Mouse (Mus musculus) limb, embryonic 13.5 days (tissue): ENCODE measurements around the gene Hist1h1d. TPM values are rescaled to one million over a fixed set of nuclear protein-coding genes. Genes with fewer than 3 reads are reported as not detected.

Source experiments
- ATAC-seq: fragments of 200-750 bp; cut with Nextera tagmentation; 2 replicates; pipeline ENCODE4 v1.8.0; 2017; ENCODE audit warnings: low read depth, moderate number of reproducible peaks, moderate TSS enrichment; ENCODE audit not compliant: low FRiP score
- H3K27ac ChIP-seq: fragments of 300-500 bp; sonication (generic); 2 replicates; pipeline ENCODE4 v1.5.1; 2015; ENCODE audit warnings: inconsistent platforms, mild to moderate bottlenecking, moderate library complexity
- H3K27me3 ChIP-seq: fragments of 300-500 bp; sonication (generic); 2 replicates; pipeline ENCODE4 v1.6.1; 2015; ENCODE audit warnings: mild to moderate bottlenecking, inconsistent platforms
- H3K36me3 ChIP-seq: fragments of 300-500 bp; sonication (generic); 2 replicates; pipeline ENCODE4 v1.6.1; 2015; ENCODE audit warnings: inconsistent platforms, mild to moderate bottlenecking, moderate library complexity
- H3K4me1 ChIP-seq: fragments of 300-500 bp; sonication (generic); 2 replicates; pipeline ENCODE4 v1.6.1; 2015; ENCODE audit warnings: inconsistent platforms
- H3K4me2 ChIP-seq: fragments of 300-500 bp; sonication (generic); replicated peaks from 2 replicates; pipeline ENCODE4 v1.6.1; 2015; ENCODE audit warnings: inconsistent platforms, mild to moderate bottlenecking, moderate library complexity
- H3K4me3 ChIP-seq: fragments of 300-500 bp; sonication (generic); 2 replicates; pipeline ENCODE4 v1.5.1; 2015; ENCODE audit warnings: moderate library complexity, mild to moderate bottlenecking, inconsistent platforms
- H3K9ac ChIP-seq: fragments of 300-500 bp; sonication (generic); 2 replicates; pipeline ENCODE4 v1.6.1; 2015; ENCODE audit warnings: mild to moderate bottlenecking, inconsistent platforms
- H3K9me3 ChIP-seq: fragments of 300-500 bp; sonication (generic); 2 replicates; pipeline ENCODE4 v1.6.1; 2016; ENCODE audit warnings: inconsistent platforms
- WGBS: fragments of 180-500 bp; shearing (Covaris S2); methylation state at CpG from one replicate; pipeline ENCODE4 v1.1.7; 2015; 5-methylcytosine and 5-hydroxymethylcytosine counted together
- microRNA-seq: library from miRNA; unstranded; fragments of <30 nt; microRNA quantifications from one replicate; pipeline ENCODE4, GENCODE M21; 2016
- polyA plus RNA-seq: library from polyadenylated mRNA; unstranded; fragments of >200 nt; fragmentation: Nextera tagmentation; extraction: Ambion mirVana; gene quantifications from 2 replicates; pipeline ENCODE4 v1.2.1, GENCODE M21; 2015

Hist1h1d gene
- polyA plus RNA-seq, 1 experiment from 2014 or later, result 0.46 TPM

DNA sequence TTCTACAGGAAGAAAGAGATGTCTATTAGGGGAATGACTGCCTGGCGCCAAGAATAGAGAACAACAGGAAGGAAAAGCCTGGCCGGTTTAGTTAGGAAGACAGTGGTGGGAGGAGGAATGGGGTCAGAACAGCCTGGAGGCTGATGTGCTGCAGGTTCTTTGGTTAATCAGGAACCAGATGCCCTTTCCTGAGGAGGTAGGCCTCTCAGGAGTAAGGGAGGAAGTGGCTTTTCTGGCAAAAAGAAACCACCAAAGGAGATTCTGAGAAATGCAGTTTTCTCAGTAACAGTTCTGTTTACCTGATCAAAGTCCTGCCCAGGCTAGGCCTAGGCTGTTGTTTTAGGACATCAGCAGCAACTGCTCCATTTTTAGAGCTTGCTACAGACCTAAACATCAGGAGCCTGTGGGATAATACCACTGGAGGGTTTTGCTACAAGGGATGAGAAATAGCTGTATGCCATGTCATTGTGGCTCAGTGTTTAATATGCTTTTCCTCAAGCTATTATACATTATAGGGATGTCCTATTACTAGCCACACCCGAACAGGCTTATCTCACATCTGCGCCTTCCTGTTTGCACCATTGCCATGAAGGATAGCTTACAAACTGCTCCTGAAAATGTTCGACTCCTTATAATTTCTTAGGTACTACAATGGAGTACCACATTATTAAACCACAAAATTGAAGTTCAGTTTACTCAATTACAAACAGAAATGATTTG is 40.1 kb downstream of the Hist1h1d start:
- Histone ChIP-seq H3K9ac (no peak overlapping the region), H3K4me2 (no peak overlapping the region), H3K4me1 (peaks cover 8% of the 10 kb centered on the region), H3K9me3 (no peaks in the 10 kb centered on the region), H3K27me3 (no peaks in the 10 kb centered on the region), H3K4me3 (no peak overlapping the region), H3K27ac (peak overlapping the region; percentile 73), H3K36me3 (no peaks in the 10 kb centered on the region)
- ATAC-seq, result no peak
- WGBS, result 69% methylated on average over 5 of the region's 5 CpGs

DNA sequence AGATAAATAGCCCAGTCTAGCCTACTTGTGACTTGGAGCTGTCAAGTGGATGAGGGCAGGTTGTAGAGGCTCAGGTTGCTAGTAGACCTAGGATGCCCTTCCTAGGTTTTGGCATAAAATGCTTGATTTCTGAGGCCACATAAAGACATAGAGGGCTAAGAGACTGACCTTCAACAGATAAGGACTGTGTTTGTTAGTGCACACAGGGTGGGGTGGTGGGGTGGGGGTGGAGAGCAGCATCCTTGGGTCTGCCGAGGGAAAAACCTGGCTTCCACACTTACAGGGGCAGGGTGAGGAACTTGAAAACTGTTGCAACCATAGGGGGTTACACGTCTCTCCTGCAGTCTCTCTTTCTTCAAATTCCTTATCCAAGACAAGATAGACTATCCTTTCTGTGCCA is 42.1 kb downstream of the Hist1h1d start:
- no peaks in the 10 kb centered on the region for H3K9me3 ChIP-seq
- 86% methylated on average over 2 of the region's 2 CpGs for WGBS
- no peak overlapping the region for H3K4me3 ChIP-seq
- peaks cover 8% of the 10 kb centered on the region for H3K4me1 ChIP-seq
- no peak overlapping the region for H3K9ac ChIP-seq
- no peak overlapping the region for H3K4me2 ChIP-seq
- no peaks in the 10 kb centered on the region for H3K36me3 ChIP-seq
- no peak overlapping the region for H3K27ac ChIP-seq
- H3K27me3 ChIP-seq, result no peaks in the 10 kb centered on the region
- ATAC-seq, result no peak

DNA sequence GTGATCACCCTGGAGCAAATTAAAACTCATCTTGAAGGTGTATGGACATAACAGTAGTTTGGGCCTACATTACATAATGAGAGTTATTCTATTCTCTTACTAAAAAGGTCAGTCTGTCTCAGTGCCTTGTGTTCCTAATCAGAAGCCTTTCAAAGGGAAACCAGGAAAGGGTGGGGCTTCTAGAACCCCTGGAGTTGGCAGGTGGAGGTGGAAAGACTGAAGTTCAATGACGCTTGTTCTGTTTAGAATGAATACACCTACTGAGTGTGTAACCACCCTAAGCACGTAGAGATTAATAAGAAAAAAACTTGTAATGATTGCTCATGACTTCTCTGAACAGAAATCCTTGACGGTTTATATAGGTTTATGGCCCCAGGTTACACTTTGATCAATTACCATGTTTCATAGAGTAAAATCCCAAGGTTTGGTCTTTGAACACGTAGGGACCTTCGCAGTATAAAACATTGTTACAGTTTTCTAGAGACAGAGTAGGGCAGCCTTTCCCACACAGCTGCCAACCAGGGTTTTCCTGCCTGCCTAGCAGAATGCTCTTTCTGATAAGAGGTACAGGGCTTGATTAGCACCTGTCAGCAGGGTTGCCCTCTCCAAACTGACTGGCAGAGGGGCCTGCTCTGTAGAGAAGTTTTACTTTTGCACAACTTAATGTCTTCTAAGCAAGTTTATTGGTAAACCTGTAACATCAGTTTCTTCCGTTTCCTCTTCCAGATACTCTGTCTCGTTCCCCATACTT is 42.7 kb downstream of the Hist1h1d start:
- H3K9ac ChIP-seq, result no peak overlapping the region
- ATAC-seq, result no peak

DNA sequence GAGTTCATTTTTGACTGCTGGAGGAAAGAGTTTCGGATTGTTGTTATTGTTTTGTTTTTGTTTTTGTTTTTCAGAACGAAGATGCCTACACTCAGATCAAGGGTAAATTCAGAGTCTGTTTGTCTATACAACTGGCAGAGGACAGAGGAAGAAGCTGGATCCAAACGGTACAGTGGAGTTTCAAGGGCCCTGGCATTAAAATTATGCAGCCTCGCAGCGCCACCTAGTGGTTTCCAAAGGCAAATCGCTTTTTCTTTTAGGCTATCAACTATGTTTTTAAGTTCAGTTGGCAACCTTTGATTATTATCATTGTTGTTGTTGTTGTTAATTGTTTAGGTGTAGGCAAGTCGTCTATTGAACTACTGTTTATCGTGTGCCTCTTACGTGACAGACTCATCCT is 44.9 kb downstream of the Hist1h1d start:
- WGBS, result 7% methylated on average over 9 of the region's 9 CpGs
- Histone ChIP-seq H3K9me3 (no peaks in the 10 kb centered on the region), H3K27ac (no peak overlapping the region), H3K27me3 (no peaks in the 10 kb centered on the region), H3K4me3 (no peak overlapping the region), H3K9ac (no peak overlapping the region), H3K4me2 (no peak overlapping the region), H3K36me3 (no peaks in the 10 kb centered on the region), H3K4me1 (peaks cover 4% of the 10 kb centered on the region)
- ATAC-seq, result no peak

More for the DNA sequence above, 42.7 kb downstream of the Hist1h1d start:
- H3K36me3 ChIP-seq, result no peaks in the 10 kb centered on the region
- H3K4me3 ChIP-seq, result no peak overlapping the region
- H3K4me2 ChIP-seq, result no peak overlapping the region
- 70% methylated on average over 7 of the region's 7 CpGs for WGBS
- no peak overlapping the region for H3K27ac ChIP-seq
- no peaks in the 10 kb centered on the region for H3K27me3 ChIP-seq
- H3K4me1 ChIP-seq, result peaks cover 8% of the 10 kb centered on the region
- no peaks in the 10 kb centered on the region for H3K9me3 ChIP-seq

GRCm38 (mm10) chr13:23603182-23603699 is 50.2 kb downstream of the Hist1h1d start:
- no peak overlapping the region for H3K4me2 ChIP-seq
- H3K27me3 ChIP-seq, result no peaks in the 10 kb centered on the region
- H3K27ac ChIP-seq, result no peak overlapping the region
- H3K4me1 ChIP-seq, result no peaks in the 10 kb centered on the region
- ATAC-seq, result no peak
- no peaks in the 10 kb centered on the region for H3K9me3 ChIP-seq
- H3K9ac ChIP-seq, result no peak overlapping the region
- H3K4me3 ChIP-seq, result no peak overlapping the region
- WGBS, result 80% methylated on average over 7 of the region's 7 CpGs
- H3K36me3 ChIP-seq, result no peaks in the 10 kb centered on the region

GRCm38 (mm10) chr13:23604452-23604851 is 51.4 kb downstream of the Hist1h1d start:
- 74% methylated on average over 3 of the region's 3 CpGs for WGBS
- H3K9ac ChIP-seq, result no peak overlapping the region
- no peaks in the 10 kb centered on the region for H3K36me3 ChIP-seq
- no peak overlapping the region for H3K4me2 ChIP-seq
- no peaks in the 10 kb centered on the region for H3K4me1 ChIP-seq
- no peak for ATAC-seq
- no peak overlapping the region for H3K4me3 ChIP-seq
- H3K27me3 ChIP-seq, result no peaks in the 10 kb centered on the region
- no peaks in the 10 kb centered on the region for H3K9me3 ChIP-seq
- no peak overlapping the region for H3K27ac ChIP-seq

GRCm38 (mm10) chr13:23605052-23605451 is 52.0 kb downstream of the Hist1h1d start:
- Histone ChIP-seq H3K9ac (no peak overlapping the region), H3K36me3 (no peaks in the 10 kb centered on the region), H3K27me3 (no peaks in the 10 kb centered on the region), H3K4me1 (no peaks in the 10 kb centered on the region), H3K4me3 (no peak overlapping the region), H3K9me3 (no peaks in the 10 kb centered on the region), H3K27ac (no peak overlapping the region), H3K4me2 (no peak overlapping the region)
- WGBS, result 81% methylated on average over 3 of the region's 3 CpGs
- ATAC-seq, result no peak

- Histone ChIP-seq H3K36me3 (no peaks in the 10 kb centered on the region), H3K27me3 (no peaks in the 10 kb centered on the region), H3K27ac (no peak overlapping the region), H3K9me3 (no peaks in the 10 kb centered on the region), H3K9ac (no peak overlapping the region), H3K4me1 (no peaks in the 10 kb centered on the region), H3K4me2 (no peak overlapping the region), H3K4me3 (no peak overlapping the region)
- WGBS, result 88% methylated on average over 4 of the region's 4 CpGs
- ATAC-seq, result no peak
Measured at GRCm38 (mm10) chr13:23609209-23609608, 56.1 kb downstream of the Hist1h1d start.

- H3K27me3 ChIP-seq, result no peaks in the 10 kb centered on the region
- H3K4me2 ChIP-seq, result no peak overlapping the region
- H3K36me3 ChIP-seq, result no peaks in the 10 kb centered on the region
- ATAC-seq, result no peak
- no peak overlapping the region for H3K27ac ChIP-seq
- H3K9ac ChIP-seq, result no peak overlapping the region
- no peaks in the 10 kb centered on the region for H3K4me1 ChIP-seq
- H3K9me3 ChIP-seq, result no peaks in the 10 kb centered on the region
- no peak overlapping the region for H3K4me3 ChIP-seq
Measured at GRCm38 (mm10) chr13:23609844-23610243, 56.8 kb downstream of the Hist1h1d start.

Small RNA genes lying within 50 kb of the gene (microRNA-seq; reads per million reads assigned to microRNA genes)
- not detected for gene Gm44297
- not detected for gene Gm44359
- not detected for gene Gm44394
- 1.0 reads per million for gene n-TStga1

Other genes starting within 250 kb of the Hist1h1d start
- gene Zfp322a, start 184.1 kb upstream of the Hist1h1d start, polyA plus RNA-seq, result 65.0 and 70.3 TPM in 2 replicates
- 13.4 and 14.8 TPM in 2 replicates for gene Abt1, start 129.4 kb upstream of the Hist1h1d start, polyA plus RNA-seq
- 0.19 and 0.45 TPM in 2 replicates for gene Btn1a1, start 87.4 kb upstream of the Hist1h1d start, polyA plus RNA-seq
- 1.4 and 1.5 TPM in 2 replicates for gene Btn2a2, start 64.4 kb upstream of the Hist1h1d start, polyA plus RNA-seq
- gene Hist1h4h, start 22.2 kb upstream of the Hist1h1d start, polyA plus RNA-seq, result 4.1 and 8.4 TPM in 2 replicates
- 9.3 and 10.0 TPM in 2 replicates for gene Hist1h2af, start 19.4 kb upstream of the Hist1h1d start, polyA plus RNA-seq
- 9.8 and 10.9 TPM in 2 replicates for gene Hist1h3g, start 17.8 kb upstream of the Hist1h1d start, polyA plus RNA-seq
- 0.74 and 1.0 TPM in 2 replicates for gene Hist1h2bh, start 9.9 kb upstream of the Hist1h1d start, polyA plus RNA-seq
- gene Hist1h3f, start 9.2 kb upstream of the Hist1h1d start, polyA plus RNA-seq, result 1.5 and 1.7 TPM in 2 replicates
- gene Hist1h4f, start 1.6 kb upstream of the Hist1h1d start, polyA plus RNA-seq, result 1.0 and 1.9 TPM in 2 replicates
- 8.2 and 8.9 TPM in 2 replicates for gene Hist1h3e, start 9.1 kb downstream of the Hist1h1d start, polyA plus RNA-seq
- gene Hist1h2ae, start 18.0 kb downstream of the Hist1h1d start, polyA plus RNA-seq, result 110 and 115 TPM in 2 replicates
- gene Hist1h2bg, start 18.1 kb downstream of the Hist1h1d start, polyA plus RNA-seq, result 11.2 and 14.4 TPM in 2 replicates
- gene Hist1h2bf, start 20.9 kb downstream of the Hist1h1d start, polyA plus RNA-seq, result 9.1 and 16.5 TPM in 2 replicates
- gene Hist1h2ad, start 21.1 kb downstream of the Hist1h1d start, polyA plus RNA-seq, result 1.0 and 3.0 TPM in 2 replicates
- gene Hist1h3d, start 22.5 kb downstream of the Hist1h1d start, polyA plus RNA-seq, result 7.8 and 8.4 TPM in 2 replicates
- 126 and 130 TPM in 2 replicates for gene Hist1h4d, start 28.3 kb downstream of the Hist1h1d start, polyA plus RNA-seq
- gene Hist1h2be, start 67.9 kb downstream of the Hist1h1d start, polyA plus RNA-seq, result 2.0 and 2.5 TPM in 2 replicates
- 19.9 and 21.1 TPM in 2 replicates for gene Hist1h1e, start 69.3 kb downstream of the Hist1h1d start, polyA plus RNA-seq
- gene Hist1h2ac, start 130.7 kb downstream of the Hist1h1d start, polyA plus RNA-seq, result 1.00 and 1.3 TPM in 2 replicates
- 35.3 and 35.7 TPM in 2 replicates for gene Hist1h2bc, start 130.9 kb downstream of the Hist1h1d start, polyA plus RNA-seq
- 0.36 and 0.43 TPM in 2 replicates for gene Hist1h1t, start 142.6 kb downstream of the Hist1h1d start, polyA plus RNA-seq
- 9.0 and 10.3 TPM in 2 replicates for gene Hist1h4c, start 145.2 kb downstream of the Hist1h1d start, polyA plus RNA-seq
- 5.2 and 5.5 TPM in 2 replicates for gene Hfe, start 157.6 kb downstream of the Hist1h1d start, polyA plus RNA-seq
- gene Hist1h1c, start 185.5 kb downstream of the Hist1h1d start, polyA plus RNA-seq, result 22.0 and 23.8 TPM in 2 replicates
- 17.7 and 20.6 TPM in 2 replicates for gene Hist1h3c, start 192.3 kb downstream of the Hist1h1d start, polyA plus RNA-seq
- 2.2 and 3.1 TPM in 2 replicates for gene Hist1h2bb, start 193.5 kb downstream of the Hist1h1d start, polyA plus RNA-seq
- gene Hist1h2ab, start 197.9 kb downstream of the Hist1h1d start, polyA plus RNA-seq, result 47.8 and 56.8 TPM in 2 replicates
- 14.7 and 16.3 TPM in 2 replicates for gene Hist1h3b, start 199.0 kb downstream of the Hist1h1d start, polyA plus RNA-seq
- 7.2 and 13.5 TPM in 2 replicates for gene Hist1h4b, start 203.8 kb downstream of the Hist1h1d start, polyA plus RNA-seq
- 0.65 TPM in 1 of 2 replicates, not detected in the other for gene Hist1h4a, start 208.0 kb downstream of the Hist1h1d start, polyA plus RNA-seq
- 11.8 and 14.9 TPM in 2 replicates for gene Hist1h3a, start 209.1 kb downstream of the Hist1h1d start, polyA plus RNA-seq
- gene Hist1h1a, start 210.4 kb downstream of the Hist1h1d start, polyA plus RNA-seq, result 4.3 and 6.0 TPM in 2 replicates
- not detected in 2 replicates for gene Trim38, start 216.7 kb downstream of the Hist1h1d start, polyA plus RNA-seq